Mouse (Mus musculus) heart, postnatal 4 days (tissue): ENCODE data around the gene Mrps35. TPM values are rescaled to one million over a fixed set of nuclear protein-coding genes. Genes with fewer than 3 reads are reported as not detected.

ENCODE experiments used
- DNase-seq: peaks from one replicate; pipeline ENCODE4 v3.0.0; 2021
- total RNA-seq, 2 experiments: library from RNA; stranded (reverse); gene quantifications; 2 replicates each; pipeline ENCODE4 v1.2.3; 2021

The Mrps35 gene
- total RNA-seq, 2 experiments from 2014 or later, result 145 to 147 TPM

DNA sequence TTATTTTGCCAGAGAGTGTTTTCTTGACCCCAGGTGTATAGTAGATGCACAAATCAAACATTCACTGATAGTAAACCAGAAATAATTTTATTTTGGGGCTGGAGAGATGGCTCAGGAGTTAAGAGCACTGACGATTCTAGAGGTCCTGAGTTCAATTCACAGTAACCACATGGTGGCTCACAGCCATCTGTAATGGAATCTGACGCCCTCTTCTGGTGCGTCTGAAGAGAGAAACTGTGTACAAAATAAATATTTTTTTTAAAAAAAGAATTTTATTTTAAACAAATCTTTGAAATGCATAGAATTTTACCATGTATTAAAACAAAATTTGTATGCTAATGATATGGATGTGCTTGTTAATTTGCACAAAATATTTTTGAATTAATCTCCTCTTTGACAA, 46.0 kb downstream of the Mrps35 start:
- DNase-seq, result no peak

GRCm38 (mm10) chr6:147090191-147090590, 47.6 kb downstream of the Mrps35 start:
- DNase-seq, result no peak

GRCm38 (mm10) chr6:147091136-147092120, 48.9 kb downstream of the Mrps35 start, which contains the start of gene Klhl42:
TSS of gene Klhl42 (plus strand) at chr6:147091379.
- peak; percentile 79 for DNase-seq

- DNase-seq, result peak; percentile 52
Observed at GRCm38 (mm10) chr6:147092136-147092535, 49.6 kb downstream of the Mrps35 start.

- no peak for DNase-seq
Observed at GRCm38 (mm10) chr6:147094771-147095170, 52.2 kb downstream of the Mrps35 start.

DNA sequence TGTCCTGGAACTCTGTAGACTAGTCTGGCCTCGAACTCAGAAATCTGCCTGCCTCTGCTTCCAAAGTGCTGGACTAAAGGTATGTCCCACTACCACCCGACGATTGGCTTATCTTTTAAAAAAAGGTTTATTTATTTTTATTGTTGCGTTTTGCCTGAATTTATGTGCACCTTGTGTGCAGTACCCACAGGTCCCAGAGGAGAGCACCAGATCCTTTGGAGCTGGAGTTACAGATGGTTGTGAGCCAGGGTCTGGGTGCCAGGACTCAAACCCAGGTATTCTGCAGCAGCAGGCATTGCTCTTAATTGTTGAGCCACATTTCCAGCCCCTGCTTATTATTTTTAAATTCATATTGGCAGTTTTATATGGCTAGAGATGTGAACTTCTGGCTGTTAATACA, 53.5 kb downstream of the Mrps35 start:
- no peak for DNase-seq

GRCm38 (mm10) chr6:147096934-147097333, 54.4 kb downstream of the Mrps35 start:
- DNase-seq, result no peak

DNA sequence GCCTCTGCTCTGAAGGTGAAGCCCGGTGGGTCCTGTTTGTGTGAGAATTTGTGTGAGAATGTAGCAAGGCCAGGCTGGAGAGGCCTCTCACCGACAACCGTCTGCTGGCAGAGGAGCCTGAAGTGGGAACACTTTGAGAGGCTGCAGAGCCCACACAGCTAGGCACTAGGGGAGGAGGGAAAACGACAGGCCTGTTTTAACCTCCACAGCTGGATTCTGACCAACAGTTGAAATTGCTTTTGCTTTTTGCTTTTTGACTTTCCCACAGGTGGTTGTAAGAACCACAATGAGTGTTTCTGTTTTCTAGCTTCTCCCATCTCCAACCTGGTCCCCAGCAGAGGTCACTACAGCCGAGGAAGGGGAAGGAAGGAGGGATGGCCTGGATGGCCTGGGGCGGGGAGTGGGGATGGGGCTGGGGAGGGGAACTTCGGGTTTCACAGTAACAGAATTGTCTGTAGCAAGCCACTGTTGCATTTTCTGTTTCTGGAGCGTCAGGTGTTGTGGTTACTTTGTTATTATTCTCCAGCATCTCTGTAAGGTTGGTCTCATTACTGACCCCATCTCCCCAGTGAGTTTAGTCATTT, 54.9 kb downstream of the Mrps35 start:
- DNase-seq, result no peak

DNA sequence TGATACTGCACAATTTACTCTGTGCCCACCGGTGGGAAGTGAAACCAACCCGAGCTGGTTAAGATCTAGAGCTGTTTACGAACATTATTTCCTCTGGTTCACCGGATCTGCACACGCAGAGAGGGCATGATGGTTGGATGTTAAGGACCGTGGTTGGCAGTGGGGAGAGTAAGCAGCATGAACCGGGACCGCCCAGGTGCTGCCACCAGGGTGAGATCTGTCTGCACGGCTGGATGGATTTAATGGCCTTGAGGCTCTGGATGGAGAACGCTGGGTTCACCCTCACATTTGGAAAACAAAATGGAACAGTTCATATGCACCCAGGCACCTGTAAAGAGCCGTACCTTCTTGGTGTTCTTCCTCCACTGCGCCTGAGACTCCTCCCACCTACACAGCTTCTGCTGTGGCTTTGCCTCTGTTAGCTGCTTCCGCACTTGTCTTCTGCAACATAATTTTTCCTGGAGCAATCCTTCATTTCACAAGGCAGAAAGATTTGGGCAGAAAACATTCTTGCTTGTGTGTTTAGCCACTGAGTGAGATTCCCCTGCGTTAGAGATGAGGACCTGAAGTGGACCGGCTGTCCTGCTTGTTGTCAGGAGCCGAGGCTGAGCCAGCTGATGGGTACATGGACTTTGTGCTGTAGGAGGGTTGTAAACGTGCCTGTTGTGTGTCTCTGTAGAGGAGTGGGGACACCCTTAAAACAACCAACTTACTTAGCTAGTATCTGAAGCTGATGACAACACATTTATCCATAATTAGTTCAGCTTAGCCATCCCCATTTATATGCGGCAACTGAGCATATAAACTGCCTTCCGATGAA, 57.1 kb downstream of the Mrps35 start:
- DNase-seq, result no peak

DNA sequence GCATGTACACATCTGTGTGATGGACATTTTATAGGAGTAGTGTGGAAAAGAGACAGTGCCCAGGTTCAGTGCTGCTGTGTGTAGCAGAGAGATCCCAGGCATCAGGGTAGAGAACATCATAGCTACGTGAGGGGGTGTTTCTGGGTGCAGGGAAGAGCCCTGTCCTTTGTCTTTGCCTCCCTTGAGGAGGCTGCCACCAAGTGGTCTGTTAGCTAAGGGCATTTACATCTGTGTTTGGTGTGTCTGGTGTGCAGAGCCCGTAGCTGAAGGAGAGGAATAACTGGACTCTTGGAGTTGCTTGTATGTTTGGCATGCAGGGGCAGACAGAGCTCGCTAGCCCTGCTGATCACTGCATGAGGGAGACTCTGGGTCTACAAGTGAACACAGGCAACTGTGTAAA, 59.7 kb downstream of the Mrps35 start:
- no peak for DNase-seq

DNA sequence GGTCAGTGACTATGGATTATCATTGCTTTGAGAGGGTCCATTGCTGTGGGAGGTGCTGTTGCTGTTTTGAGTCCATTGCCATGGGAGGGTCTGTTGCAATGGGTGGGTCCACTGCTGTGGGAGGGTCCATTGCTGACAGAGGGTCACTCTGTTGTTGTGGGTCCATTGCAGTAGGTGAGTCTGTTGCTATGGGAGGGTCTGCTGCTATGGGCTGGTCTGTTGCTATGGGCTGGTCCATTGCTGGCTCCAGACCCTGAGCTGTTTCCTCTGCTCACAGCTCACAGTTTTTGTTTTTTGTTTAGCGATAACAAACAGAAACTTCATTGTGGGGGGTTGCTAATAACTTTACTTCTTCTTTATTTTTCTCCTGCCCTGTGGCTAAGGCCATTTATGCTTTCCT, 63.0 kb downstream of the Mrps35 start:
- DNase-seq, result no peak

GRCm38 (mm10) chr6:147106716-147107115, 64.2 kb downstream of the Mrps35 start:
- DNase-seq, result no peak

DNA sequence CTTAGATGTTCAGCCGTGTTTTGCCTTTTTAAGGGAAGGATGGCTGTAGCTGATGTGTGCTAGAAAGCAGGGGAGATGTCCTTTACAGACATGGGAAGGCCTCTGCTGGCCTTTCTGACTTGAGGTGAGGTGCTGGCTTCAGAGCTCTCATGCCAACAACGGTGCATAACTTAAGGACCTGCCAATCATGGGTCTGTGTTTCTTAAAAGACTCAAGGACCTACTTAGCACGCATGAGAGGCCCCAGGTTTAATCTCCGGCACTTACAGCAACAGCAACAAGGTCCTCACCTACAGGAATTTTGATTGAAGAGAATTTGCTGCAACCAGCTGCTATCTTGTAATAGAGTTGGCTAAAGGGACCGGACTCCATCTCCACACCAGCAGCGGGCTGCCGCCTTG, 66.7 kb downstream of the Mrps35 start:
- no peak for DNase-seq

DNA sequence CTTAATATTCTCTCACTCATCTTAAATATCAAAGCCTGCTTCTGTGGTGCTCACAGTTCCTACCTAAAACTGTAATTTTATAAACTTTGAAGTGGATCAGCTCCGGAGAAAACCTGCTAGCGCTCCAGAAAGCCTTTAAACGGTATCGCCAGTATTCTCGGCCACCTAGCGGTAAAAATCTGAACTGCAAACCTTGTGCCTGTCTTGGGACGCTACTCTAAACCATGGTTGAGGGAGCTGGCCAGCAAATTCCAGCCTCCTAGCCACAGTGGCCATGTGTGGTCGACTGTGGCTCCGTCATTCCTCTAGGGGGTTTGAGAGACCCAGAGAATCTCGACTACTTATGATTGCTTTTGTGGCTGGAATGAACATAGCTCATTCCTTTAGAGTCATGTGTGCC, 74.0 kb downstream of the Mrps35 start:
- peak; percentile 93 for DNase-seq

DNA sequence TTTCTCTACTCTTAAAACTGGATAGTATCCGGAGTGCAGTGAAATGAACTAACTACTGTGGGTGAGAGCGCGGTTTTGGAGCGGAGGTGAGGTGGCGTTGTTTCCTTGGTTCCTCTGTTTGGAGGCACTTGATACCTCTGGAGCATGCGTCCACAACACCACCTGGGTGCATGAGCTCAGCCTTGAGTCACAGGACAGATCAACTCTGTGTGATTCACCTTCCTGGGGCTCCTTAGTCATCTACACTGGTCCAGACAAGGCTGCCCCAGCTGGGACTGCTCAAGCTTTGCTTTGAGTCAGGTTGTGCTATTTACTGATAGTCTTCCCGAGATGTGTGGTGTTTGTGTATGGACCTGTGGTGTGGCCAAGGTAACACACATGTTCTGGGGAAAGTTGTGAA, 75.2 kb downstream of the Mrps35 start:
- no peak for DNase-seq

DNA sequence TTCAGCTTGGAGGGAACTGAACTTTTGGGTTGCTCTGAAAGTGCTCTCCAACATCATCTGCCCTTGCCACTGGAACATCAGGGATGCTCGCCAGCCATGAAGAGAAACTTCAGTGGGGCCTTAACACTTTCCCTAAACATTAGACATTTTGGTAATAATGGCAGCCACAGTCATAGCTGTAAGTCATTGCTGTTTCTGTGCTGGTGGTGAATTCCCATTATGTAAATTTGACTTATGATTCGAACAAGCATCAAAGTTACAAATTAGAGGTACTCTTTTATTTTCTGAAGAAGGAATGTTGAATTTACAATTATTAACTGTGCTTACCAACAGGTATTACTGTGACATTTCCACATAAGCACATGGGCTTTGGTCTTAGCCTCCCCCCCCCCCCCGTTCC, 75.6 kb downstream of the Mrps35 start:
- no peak for DNase-seq

DNA sequence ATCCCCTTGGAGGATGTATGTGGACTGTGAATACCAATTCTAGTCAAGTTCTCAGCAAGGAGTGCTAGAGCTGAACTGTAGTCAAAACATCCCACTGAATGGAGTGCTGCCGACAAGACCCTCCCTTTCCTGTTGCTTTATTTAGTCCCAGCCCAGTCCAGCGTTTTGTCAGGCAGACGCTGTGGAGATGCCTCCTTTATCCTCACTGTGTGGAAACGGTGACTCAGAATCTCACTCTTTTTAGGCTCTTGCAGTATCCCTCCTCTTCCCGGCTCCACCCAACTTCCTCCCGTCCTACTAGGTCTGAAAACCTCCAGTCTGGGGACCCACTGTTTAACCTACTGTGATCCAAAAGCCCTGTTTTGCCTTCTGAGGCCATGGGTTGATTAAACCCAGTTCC, 78.8 kb downstream of the Mrps35 start:
- DNase-seq, result peak; percentile 21

Other genes starting within 250 kb of the Mrps35 start
- gene Arntl2, start 246.7 kb upstream of the Mrps35 start, total RNA-seq, result 1 to 10 TPM; 1.4 to 2.1 TPM
- under 1 TPM; 0.47 to 0.62 TPM for gene Smco2, start 192.7 kb upstream of the Mrps35 start, total RNA-seq
- gene Ppfibp1, start 154.3 kb upstream of the Mrps35 start, total RNA-seq, result 100 to 1,000 TPM in 1 of 2 experiments, 10 to 100 TPM in 1; 95.3 to 106 TPM
- gene 1700034J05Rik, start 88.3 kb upstream of the Mrps35 start, total RNA-seq, result not detected
- gene Rep15, start 10.2 kb upstream of the Mrps35 start, total RNA-seq, result 1 to 10 TPM; 1.3 to 1.4 TPM
- gene Mansc4, start 44.3 kb downstream of the Mrps35 start, total RNA-seq, result not detected
- 1 to 10 TPM; 6.7 to 7.8 TPM for gene Klhl42, start 48.6 kb downstream of the Mrps35 start, total RNA-seq
- 1 to 10 TPM; 1.3 to 2.0 TPM for gene Pthlh, start 221.4 kb downstream of the Mrps35 start, total RNA-seq